Mouse (Mus musculus) retina, embryonic 14.5 days (tissue): Measurements from ENCODE around the gene Sp2.
A peak's percentile ranks its signal among the peaks of the same experiment; 100 is the strongest.

Experiments
- DNase-seq: peaks from one replicate; pipeline ENCODE4 v3.0.0-alpha.2; 2015; ENCODE audit warnings: low spot score

Gene Sp2

DNA sequence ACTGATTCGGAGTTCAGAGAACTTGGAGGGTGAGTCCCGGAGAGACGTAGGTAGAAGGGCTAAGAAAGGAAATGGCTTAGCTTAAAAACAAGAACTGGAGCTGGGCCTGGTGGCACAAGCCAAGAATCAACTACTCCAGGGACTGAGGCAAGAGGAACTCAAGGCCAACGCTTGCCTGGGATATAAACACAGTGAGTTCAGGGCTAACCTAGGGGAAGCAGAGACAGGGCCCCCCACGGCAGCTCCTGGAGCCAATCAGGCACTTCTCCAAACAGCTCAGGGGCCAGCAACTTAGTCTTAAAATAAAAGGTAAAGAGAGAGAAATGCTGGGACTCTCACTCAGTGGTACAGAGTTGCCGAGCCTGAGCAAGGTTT lies 44.3 kb downstream of the Sp2 start:
- DNase-seq, result no peak

DNA sequence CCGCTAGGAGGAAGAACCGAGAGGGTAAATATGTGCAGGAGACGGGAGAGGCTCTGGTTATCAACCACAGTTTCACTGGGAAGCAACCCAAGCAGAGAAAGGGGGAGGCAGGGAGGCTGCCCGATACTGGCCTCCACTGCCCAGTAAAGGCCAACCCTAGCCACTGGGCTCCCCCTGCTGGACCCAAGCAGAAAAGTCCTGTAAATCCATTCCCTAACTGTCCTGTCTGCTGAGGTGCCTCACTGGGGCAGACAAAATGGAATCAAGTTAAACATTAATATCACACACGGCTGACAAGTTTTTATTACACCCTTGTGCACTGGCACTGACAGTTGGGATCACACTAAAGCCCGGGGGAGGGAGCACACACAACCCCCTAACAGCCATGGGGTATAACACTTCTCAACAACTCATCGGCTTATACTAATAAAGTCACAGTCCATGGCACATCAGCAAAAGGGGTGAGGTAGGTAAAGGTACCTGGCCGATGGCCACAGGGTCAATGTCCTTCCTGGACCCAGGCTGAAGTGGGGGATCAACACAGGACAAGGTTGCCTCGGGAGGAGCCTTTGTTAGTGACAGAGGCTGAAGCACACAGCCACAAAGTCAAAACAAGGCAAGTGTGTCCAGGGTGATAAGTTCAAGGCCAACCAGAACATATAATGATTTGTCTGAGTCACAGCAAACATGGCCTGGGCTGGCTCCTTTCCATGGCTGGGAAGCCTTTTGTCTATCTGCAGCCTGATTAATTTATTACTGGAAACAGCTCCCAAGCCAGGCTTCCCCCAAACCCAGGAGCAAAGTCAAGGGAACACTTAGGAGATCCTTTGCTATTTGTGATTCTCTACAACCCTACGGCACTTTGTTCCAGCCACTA lies 45.0 kb downstream of the Sp2 start:
- DNase-seq, result peak; percentile 77

DNA sequence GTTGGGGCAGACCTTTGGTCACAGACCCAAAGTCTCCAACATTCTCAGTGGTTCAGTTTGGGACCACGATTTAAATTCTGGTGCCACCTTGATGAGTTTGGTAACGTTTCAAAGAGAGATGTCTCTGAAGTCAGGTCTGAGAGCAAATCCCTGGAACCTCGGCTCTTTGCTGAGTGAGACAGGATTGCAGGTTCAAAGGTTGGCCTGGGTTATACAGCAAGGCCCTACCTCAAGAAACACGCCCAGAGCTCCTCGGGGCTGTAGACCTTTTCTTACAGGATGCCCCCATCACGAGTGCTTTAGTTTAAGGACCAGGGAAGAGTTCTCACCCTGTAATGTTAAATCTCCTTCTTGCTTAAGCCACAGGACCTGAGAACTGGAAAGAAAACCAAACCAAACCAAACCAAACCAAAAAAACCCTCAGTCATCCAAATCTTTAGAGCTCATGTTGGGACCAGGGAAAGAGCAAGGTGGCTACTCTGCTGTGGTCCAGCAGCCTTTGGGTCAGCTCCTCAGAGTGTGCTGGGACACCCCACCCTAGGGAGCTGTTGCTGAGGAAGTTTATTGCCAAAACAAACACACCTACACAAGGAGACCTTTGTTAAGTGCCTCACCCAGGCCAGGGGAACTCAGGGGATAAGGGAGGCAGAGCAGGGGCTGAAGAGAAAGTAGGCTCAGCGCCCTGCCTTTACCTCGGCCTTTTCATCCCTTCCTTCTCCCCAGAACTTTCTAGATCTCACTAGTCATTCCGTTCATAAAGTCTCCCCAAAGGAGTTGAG lies 46.7 kb downstream of the Sp2 start:
- DNase-seq, result no peak

DNA sequence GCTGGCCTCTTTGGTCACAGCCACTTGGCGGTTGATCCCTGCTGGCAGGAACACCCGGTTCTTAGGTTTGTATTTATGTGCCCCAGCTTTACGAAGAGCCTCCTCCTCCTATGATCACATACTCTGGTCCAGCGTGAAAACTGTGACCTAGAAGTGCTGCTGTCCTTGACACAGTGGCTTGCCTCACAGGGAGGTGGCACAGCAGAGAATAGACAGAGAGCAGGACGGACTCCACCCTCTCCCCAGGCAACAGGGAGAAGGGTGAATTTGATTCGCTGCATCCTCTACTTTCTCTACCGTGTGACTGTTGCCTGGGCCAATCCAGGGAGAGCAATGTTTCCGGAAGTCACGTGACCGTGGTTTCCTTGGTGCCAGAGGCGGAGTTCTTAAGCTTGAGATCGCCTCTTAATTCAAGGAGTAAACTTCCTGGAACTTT lies 47.8 kb downstream of the Sp2 start:
- DNase-seq, result peak; percentile 77

DNA sequence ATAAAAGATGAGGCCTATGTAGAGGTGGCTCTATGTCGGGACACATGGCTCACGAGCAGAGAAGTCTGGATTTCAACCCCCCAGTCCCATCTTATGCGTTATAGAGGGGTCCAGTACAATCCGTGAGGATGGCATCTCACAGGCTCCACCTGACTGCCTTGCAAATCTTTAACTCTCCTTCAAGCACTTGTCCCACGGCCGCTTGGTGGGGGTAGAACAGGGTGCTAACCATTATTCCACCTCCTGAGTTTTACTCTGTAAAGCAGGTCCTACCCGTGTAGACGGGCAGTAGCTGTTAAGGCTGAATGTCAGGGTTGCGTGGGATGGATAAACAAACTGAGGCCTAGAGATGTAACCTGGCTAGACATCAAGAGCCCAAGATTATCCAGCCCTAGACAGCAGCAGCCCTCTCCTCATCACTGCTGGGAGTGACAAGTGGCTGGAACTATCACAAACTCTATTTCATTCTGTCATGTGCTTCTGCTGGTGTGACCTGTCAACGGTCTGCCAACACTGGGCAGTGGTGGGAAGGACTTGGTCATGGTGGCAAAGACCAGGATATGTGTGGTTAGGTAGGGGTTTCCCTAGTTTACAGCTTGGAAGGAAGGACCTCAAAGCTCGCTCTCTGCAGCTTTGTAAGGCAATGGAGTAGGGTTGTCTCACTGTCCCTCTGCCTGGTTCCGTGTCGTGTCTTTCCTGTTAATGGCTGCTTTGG lies 49.0 kb downstream of the Sp2 start:
- no peak for DNase-seq

DNA sequence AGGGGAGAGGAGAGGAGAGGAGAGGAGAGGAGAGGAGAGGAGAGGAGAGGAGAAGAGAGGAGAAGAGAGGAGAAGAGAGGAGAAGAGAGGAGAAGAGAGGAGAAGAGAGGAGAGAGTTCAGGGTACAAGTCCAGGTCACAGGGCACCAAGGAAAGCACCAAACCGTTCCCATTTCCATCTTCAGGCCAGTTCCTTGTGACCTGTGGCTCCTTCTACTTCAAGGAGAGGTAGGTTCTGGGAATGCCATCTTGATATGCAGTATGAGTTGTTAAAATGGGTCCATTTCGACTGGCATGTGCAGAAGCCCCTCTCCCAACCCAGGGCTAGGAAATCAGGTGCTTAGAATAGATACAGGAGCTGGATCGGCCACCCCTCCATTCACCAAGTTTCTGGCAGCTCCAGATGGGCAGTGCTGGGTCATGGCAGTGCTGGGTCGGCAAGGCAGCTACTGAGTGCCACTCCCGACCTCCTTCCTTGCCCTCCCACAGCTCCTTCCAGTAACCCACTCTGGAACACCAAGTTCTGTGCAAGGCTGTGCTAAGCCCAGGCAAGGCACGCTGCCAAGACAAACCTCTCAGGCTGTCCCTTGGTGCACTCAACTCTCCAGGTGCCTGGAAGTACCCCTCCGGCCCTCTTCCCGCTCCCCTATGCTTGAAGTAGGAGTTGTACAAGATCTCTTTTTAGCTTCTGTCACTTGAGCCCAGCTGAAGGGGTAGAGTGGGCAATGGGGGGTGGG lies 51.3 kb downstream of the Sp2 start:
- DNase-seq, result no peak

DNA sequence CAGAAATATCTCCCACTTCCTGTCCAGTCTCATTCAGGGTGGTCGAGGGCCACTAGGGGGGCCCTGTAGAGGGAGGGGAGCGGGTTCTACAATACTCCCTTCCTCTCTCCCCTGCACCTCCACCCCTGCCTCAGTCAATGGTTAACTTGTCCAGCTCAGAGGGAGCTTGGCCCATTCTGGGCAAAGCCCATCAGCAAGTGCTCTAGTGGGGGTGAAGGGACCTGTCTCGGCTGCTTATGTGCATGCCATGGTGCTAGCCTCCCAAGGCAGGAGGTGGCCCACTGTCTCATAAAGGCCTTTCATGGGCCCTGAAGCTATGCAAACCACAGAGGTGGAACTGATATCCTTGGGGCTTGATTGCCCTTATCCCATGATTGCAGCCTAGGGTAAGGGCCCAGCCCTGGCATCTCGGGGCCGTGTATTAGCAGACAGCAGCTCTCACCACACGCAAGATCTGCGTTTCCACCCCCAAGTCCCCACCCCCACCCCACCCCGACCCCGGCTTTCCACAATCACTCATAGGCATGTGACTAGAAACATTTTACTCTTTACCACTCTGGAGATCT lies 52.9 kb downstream of the Sp2 start:
- DNase-seq, result no peak

DNA sequence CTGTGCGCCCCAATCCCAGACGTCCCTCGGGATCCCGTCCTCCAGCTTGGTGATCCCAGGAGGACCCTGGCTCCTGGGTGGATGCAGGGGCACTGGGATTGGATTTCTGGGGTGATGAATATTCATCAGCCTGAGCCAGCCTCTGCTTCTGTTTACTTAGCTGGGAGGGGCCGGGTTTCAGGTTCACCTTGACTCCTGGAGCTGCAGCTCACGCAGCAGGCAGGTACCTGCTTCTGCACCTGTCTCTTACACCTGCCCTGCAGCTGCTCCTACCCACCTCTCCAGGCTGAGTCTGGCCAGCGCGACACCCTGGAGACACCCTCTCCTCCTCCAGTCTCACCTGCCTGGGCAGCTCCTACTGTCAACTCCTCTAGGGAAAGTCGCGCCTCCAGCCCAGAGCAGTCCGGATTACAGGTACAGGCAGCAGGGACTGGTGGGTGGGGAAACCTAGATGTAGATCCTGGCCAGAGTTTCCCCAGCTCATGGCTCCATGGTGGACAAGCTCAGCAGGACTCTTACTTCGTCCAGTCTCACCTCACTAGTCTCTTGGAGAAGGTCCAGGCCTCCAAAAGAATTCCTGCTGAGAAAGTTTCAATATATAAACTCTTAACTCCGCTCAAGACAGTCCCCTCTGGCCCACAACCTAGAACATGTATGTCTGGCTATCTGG lies 53.5 kb downstream of the Sp2 start:
- DNase-seq, result no peak

DNA sequence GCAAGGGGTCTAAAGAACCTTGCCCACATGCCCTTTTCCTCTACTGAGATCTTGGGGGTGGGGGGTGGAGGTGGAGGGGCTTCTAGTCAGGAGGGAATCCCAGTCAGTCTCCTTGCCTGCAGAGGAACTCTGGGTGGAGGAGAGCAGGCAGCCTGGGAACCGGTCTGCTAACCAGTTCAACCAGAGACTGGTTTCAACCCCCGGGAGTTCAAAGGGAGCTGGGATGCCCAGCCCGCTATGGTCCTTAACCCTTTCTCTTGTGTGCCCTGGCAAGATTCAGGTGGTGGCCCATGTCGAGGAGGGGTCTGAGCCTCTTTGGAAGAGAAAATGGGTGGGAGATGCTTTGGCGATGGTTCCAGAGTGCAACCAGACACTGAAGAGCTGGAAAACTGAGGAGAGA lies 54.1 kb downstream of the Sp2 start:
- DNase-seq, result no peak

DNA sequence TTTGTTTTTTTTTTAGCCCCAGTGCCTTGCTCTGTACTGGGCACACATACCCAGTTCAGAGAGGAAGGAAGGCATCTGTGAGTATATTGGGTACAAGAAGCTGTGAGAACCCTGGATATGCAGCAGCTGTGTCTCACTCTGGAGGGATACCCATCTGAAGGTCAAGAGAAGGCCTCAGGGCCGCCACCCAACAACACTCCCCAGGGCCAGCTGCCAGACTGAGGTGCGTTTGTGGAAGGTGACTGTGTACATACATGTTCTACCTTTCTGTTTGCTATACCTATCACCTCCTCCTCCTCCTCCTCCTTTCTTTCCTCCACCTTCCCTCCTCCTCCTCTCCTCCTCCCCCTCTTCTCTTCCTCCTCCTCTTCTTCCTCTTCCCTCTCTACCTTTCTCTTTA lies 54.7 kb downstream of the Sp2 start, which contains the start of gene Prr15l:
Prr15l (plus strand) TSS at position 17 of the 400 bp plus-strand sequence.
- no peak for DNase-seq

DNA sequence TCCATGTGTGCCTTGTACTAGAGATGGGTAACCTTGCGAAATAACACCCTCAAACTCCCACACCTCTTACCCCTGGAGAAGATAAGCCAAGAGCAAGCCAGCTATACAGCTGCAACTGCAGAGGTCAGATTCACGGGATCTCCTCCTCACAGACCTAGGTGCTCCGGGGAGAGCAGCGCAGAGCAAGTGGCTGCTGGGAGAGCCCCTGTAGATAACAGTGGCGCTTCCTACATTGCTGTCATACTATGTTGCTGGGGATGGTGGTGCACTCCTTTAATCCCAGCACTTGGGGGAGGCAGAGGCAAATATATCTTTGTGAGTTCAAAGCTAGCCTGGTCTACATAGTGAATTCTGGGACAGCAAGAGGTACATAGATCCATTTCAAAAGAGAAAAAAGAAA lies 56.2 kb downstream of the Sp2 start:
- DNase-seq, result no peak

DNA sequence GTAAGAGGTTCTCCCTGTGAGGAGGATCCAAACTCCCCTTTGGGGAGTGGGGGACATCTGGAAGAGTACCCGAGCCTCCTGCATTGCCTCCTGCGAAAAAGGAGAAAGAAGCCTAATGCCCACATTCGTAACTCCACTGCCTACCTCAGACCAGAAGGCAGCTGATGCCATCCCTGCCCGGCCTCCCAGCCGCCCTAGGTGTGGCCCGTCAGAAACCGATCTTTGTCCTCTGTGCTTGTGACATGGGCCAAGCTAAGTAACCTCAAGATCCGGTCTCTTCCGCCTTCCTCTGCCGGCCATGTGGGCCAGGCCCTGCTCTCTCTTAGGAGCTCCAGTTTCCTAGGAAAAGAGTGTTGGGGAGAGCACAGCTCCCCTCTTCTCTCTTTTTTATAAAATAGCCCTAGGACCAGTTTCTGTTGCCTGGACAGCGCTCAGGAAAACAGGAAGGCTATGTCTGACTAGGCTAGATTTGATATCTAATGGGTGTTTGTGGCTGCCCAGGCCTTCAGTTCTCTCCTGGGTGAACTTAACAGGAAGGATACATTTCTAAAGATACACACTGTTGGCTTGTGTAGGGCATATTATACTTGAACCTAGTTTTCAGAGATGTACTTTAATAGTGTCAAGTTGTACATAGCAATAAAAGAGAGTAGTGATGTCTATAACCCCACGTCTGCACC lies 57.1 kb downstream of the Sp2 start:
- no peak for DNase-seq

DNA sequence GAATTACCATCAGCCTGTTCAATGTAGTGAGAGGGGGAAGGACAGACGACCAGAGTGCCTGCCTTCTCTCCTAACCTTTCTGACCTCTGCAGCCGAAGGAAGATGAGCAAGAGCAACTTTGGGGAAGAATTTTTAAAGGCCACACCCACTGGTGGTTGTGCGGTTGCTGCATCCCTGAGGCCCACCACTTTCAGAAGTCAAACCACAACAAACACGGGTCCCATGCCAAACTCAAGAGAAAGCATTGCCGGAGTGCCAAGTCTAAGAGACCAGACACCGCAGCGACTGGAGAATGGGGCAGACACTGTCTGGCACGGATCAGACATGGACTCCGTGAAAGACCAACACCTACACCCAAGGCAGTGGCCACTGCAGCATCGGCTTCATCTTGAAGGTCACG lies 57.9 kb downstream of the Sp2 start:
- DNase-seq, result no peak

DNA sequence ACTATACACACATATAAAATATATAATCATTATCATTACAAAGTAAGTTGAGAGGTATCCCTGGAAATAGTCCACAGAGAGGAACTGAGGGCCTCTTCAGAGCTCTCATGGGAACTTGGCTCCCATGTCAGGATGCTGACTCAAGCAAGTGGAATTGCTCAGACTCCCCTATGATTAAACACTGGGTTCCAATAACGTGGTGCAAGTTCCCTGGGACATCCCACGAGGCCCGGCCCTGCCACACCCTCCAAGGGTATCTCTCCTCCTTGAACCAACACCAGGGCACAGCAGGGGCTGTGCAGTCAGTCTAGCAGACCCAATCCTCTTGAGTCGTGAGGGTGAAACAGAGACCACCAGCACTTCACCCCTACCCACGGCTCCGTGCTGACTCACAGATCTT lies 63.8 kb downstream of the Sp2 start:
- DNase-seq, result no peak

DNA sequence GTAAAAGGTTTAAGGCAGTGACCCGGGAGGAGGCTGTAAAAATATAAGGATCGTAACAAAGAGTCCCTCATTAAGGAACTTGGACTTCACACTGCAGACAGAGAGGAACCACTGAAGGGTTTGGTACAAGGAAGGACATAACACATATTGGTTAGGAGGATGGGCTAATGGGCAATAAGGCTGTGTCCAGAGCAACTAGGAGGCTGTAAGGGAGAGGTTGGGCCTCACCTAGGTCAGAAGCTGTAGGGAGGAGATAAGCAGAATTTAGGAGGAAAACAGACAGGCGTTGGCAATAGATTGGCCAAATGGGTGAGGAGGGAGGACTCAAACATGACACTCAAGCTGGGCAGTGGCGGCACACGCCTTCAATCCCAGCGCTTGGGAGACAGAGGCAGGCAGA lies 65.3 kb downstream of the Sp2 start:
- DNase-seq, result no peak

DNA sequence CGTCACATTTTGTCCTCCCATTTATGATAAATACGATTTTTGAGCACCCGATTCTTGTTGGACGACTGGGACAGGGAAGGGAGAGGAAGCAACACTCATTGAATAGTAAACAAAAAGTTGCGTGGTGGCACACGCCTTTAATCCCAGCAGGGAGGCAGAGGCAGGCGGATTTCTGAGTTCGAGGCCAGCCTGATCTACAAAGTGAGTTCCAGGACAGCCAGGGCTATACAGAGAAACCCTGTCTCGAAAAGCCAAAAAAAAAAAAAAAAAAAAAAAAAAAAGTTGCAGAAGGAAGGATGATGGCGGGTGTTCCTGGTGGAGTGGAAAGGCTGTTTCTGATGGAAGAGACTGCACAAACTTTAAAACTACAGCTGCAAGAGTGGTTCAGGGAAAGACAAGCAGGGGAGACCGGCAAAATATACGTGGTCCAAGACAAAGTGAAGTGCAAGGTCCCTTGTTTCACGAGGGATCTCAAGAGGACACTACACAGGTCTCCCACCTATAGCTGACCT lies 65.8 kb downstream of the Sp2 start:
- no peak for DNase-seq

DNA sequence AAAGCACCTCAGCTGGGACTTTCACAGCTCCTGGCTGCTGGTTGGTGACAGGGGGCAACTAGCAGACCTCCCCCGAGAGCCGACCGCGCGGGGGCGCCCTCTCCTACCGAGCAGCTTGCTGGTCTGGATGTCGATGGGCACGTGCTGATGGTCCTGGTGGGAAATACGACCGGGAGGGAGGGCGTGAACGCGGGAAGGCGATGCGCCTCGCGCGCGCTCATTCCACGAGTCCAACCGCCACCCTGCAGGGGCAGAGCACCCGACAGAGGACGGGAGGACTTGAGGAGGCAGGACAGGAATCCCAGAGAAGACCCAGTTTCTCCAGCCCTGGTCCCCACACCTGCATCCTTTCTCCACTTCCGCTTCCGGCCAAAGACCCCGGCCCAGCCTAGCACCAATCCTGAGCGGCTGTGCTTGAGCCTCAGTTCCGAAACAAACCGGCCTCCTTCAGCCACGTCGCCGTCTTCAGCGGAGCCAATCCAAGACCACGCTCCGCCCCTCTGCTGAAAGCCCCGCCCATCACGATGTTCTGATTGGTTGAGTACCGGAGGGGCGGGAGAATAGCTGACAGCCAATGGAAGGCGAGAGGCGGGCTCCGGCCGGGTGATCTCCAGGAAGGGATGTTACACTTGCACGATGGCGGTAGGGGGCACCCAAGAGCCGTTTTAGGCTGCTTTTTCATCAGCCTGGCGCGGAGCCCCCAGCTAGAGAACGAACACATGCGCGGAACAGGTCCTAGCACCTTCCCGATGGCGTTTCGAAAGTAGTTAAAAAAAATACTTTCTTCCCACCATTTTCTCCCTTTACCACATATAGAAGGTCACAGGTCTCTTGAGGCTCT lies 66.5 kb downstream of the Sp2 start, which contains the start of gene Cdk5rap3:
Cdk5rap3 (minus strand) TSS at position 453 of the 841 bp plus-strand sequence.
- DNase-seq, result peak; percentile 100

DNA sequence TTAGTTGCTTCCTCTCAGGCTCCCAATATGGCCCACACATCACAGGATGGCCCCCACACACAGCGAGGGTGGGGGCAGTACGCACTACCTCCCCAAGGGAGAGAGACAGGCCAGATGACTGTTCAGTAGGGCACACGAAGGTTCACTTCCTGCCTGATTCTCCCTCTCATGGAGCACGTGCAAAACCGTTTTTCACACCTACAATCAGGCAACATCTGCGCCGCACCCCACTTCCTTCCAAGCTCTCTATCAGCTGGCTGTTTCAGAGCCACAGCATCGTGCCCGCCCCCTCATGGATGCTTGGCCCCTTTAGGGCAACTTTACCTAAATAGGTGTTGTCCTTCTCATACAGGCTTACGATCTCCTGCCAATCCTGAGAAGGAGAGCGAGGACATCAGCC lies 70.1 kb downstream of the Sp2 start:
- DNase-seq, result no peak

DNA sequence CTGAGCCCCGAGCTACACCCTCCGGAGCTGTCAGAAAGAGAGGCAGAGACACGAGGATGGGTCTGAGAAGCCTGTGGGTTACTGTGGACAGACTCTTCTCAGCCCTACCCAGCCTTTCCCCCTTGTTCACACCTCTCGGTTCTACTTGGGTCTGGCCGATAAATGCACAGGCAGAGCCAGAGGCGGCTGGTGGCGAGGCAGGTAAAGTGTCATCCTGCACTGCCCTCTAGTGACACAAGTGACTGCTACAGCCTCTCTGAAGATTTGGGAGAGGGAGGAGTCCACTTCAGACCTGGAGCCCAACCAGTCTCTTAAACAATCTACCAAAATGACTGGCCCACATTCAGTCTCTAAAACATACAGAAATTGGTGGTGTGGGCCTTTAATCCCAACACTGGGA lies 72.8 kb downstream of the Sp2 start:
- peak; percentile 96 for DNase-seq
